Mouse (Mus musculus): ENCODE results near the gene Zc3h4.

Zc3h4 gene

GRCm38 (mm10) chr7:16441241-16441640, 40.5 kb downstream of the Zc3h4 start:
- DNase-seq = no peak

GRCm38 (mm10) chr7:16451656-16452055, 50.9 kb downstream of the Zc3h4 start:
- no peak for DNase-seq

- peak; percentile 91 for DNase-seq
Measured at GRCm38 (mm10) chr7:16452587-16453073, 51.9 kb downstream of the Zc3h4 start, which contains the start of gene Tmem160. Tmem160 (plus strand) TSS chr7:16452779.

GRCm38 (mm10) chr7:16453118-16453711, 52.5 kb downstream of the Zc3h4 start:
- DNase-seq = peak; percentile 38

GRCm38 (mm10) chr7:16455016-16455415, 54.3 kb downstream of the Zc3h4 start:
- no peak for DNase-seq

GRCm38 (mm10) chr7:16456289-16456688, 55.6 kb downstream of the Zc3h4 start:
- DNase-seq = no peak

- no peak for DNase-seq
Measured at GRCm38 (mm10) chr7:16460566-16460965, 59.9 kb downstream of the Zc3h4 start.

GRCm38 (mm10) chr7:16461151-16461550, 60.4 kb downstream of the Zc3h4 start:
- DNase-seq = no peak

- DNase-seq = no peak
Measured at GRCm38 (mm10) chr7:16461705-16462104, 61.0 kb downstream of the Zc3h4 start.

GRCm38 (mm10) chr7:16463214-16463613, 62.5 kb downstream of the Zc3h4 start:
- DNase-seq = peak; percentile 91

- peak; percentile 85 for DNase-seq
Measured at GRCm38 (mm10) chr7:16465160-16465559, 64.5 kb downstream of the Zc3h4 start.

- DNase-seq = no peak
Measured at GRCm38 (mm10) chr7:16465568-16465967, 64.9 kb downstream of the Zc3h4 start.

- no peak for DNase-seq
Measured at GRCm38 (mm10) chr7:16466565-16466964, 65.9 kb downstream of the Zc3h4 start.

GRCm38 (mm10) chr7:16468115-16468514, 67.4 kb downstream of the Zc3h4 start:
- DNase-seq = no peak

- no peak for DNase-seq
Measured at GRCm38 (mm10) chr7:16471549-16471948, 70.8 kb downstream of the Zc3h4 start.

GRCm38 (mm10) chr7:16472116-16472709, 71.5 kb downstream of the Zc3h4 start:
- DNase-seq = no peak

GRCm38 (mm10) chr7:16473847-16474246, 73.1 kb downstream of the Zc3h4 start:
- DNase-seq = no peak

GRCm38 (mm10) chr7:16474445-16474844, 73.7 kb downstream of the Zc3h4 start:
- DNase-seq = no peak

GRCm38 (mm10) chr7:16475321-16475720, 74.6 kb downstream of the Zc3h4 start:
- DNase-seq = no peak

- no peak for DNase-seq
Measured at GRCm38 (mm10) chr7:16475764-16476599, 75.3 kb downstream of the Zc3h4 start.

- peak; percentile 67 for DNase-seq
Measured at GRCm38 (mm10) chr7:16476600-16476989, 75.9 kb downstream of the Zc3h4 start.

- DNase-seq = no peak
Measured at GRCm38 (mm10) chr7:16477628-16478027, 76.9 kb downstream of the Zc3h4 start, which contains the start of gene Npas1. Npas1 (minus strand) TSS chr7:16477728.
